Mouse (Mus musculus) intestine, postnatal 0 days (tissue): ENCODE results near the gene Hspb1. TPM values are rescaled to one million over a fixed set of nuclear protein-coding genes. Genes with fewer than 3 reads are reported as not detected.

Experiments
- ATAC-seq: fragments of 200-750 bp; cut with Nextera tagmentation; 2 replicates; pipeline ENCODE4 v1.8.0; 2017; ENCODE audit warnings: mild to moderate bottlenecking, moderate TSS enrichment, moderate library complexity
- H3K27ac ChIP-seq: fragments of 300-500 bp; sonication (generic); 2 replicates; pipeline ENCODE4 v1.5.1; 2014; ENCODE audit warnings: mild to moderate bottlenecking, low read depth, low read length, moderate library complexity
- H3K27me3 ChIP-seq: fragments of 300-500 bp; sonication (generic); replicated peaks from 2 replicates; pipeline ENCODE4 v1.6.1; 2014; ENCODE audit warnings: low read length, mixed read lengths; ENCODE audit not compliant: control insufficient read depth, insufficient read depth
- H3K36me3 ChIP-seq: fragments of 300-500 bp; sonication (generic); 2 replicates; pipeline ENCODE4 v1.6.1; 2014; ENCODE audit warnings: mild to moderate bottlenecking, moderate library complexity; ENCODE audit not compliant: control insufficient read depth, insufficient read depth
- H3K4me1 ChIP-seq: fragments of 300-500 bp; sonication (generic); replicated peaks from 2 replicates; pipeline ENCODE4 v1.6.1; 2014; ENCODE audit warnings: antibody characterized with exemption, low read length, mixed read lengths; ENCODE audit not compliant: control insufficient read depth, insufficient read depth
- H3K4me2 ChIP-seq: fragments of 300-500 bp; sonication (generic); replicated peaks from 2 replicates; pipeline ENCODE4 v1.6.1; 2014; ENCODE audit warnings: low read depth, mild to moderate bottlenecking, moderate library complexity
- H3K4me3 ChIP-seq: fragments of 300-500 bp; sonication (generic); 2 replicates; pipeline ENCODE4 v1.5.1; 2014; ENCODE audit warnings: low read depth, low read length
- H3K9ac ChIP-seq: fragments of 300-500 bp; sonication (generic); 2 replicates; pipeline ENCODE4 v1.6.1; 2014; ENCODE audit warnings: mild to moderate bottlenecking, low read depth, low read length
- H3K9me3 ChIP-seq: fragments of 300-500 bp; sonication (generic); 2 replicates; pipeline ENCODE4 v1.6.1; 2016; ENCODE audit warnings: mixed run types; ENCODE audit not compliant: control insufficient read depth
- CTCF ChIP-seq: sonication (generic); IDR thresholded peaks from 2 replicates; pipeline ENCODE4 v1.5.1; 2016; ENCODE audit warnings: low read depth, mild to moderate bottlenecking, control low read depth, antibody characterized with exemption, moderate library complexity
- WGBS: fragments of 180-500 bp; shearing (Covaris S2); extraction: QIAGEN DNeasy Blood & Tissue Kit; methylation state at CpG from one replicate; pipeline ENCODE4 v1.1.7; 2014; 5-methylcytosine and 5-hydroxymethylcytosine counted together
- polyA plus RNA-seq: library from polyadenylated mRNA; unstranded; fragments of >200 nt; fragmentation: Nextera tagmentation; extraction: Ambion mirVana; gene quantifications from 2 replicates; pipeline ENCODE4 v1.2.1, GENCODE M21; 2015

The Hspb1 gene
- polyA plus RNA-seq, 1 experiment from 2014 or later = 107 TPM

DNA sequence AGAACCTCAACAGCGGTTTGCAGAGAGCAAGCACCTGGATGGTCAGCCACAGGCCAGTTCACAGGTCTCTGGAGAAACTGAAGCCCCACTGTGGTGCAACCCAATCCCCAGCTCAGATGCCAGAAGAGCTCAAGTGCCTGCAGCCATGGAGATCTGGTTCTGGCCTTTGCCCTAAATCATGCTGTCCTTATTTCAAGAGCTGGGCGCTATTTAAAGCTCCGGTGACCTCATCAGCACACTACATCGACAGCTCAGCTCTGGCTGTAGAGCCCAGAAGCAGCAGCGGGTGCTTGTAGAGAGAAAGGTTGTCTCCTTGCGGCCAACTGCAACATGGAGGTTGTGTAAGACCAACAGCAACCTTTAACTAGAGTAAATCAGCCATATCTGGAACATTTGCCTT lies 26.4 kb downstream of the Hspb1 start:
- peaks cover 40% of the 10 kb centered on the region for H3K36me3 ChIP-seq
- H3K9ac ChIP-seq = no peak overlapping the region
- H3K4me2 ChIP-seq = no peak overlapping the region
- no peak overlapping the region for H3K4me3 ChIP-seq
- H3K9me3 ChIP-seq = no peaks in the 10 kb centered on the region
- no peak for ATAC-seq
- H3K4me1 ChIP-seq = no peaks in the 10 kb centered on the region
- WGBS = 62% methylated on average over 6 of the region's 6 CpGs
- peak overlapping the region; percentile 15; the same call in 1 of the 2 replicates for H3K27ac ChIP-seq
- no peaks in the 10 kb centered on the region for H3K27me3 ChIP-seq
- TF ChIP-seq CTCF = no peak

DNA sequence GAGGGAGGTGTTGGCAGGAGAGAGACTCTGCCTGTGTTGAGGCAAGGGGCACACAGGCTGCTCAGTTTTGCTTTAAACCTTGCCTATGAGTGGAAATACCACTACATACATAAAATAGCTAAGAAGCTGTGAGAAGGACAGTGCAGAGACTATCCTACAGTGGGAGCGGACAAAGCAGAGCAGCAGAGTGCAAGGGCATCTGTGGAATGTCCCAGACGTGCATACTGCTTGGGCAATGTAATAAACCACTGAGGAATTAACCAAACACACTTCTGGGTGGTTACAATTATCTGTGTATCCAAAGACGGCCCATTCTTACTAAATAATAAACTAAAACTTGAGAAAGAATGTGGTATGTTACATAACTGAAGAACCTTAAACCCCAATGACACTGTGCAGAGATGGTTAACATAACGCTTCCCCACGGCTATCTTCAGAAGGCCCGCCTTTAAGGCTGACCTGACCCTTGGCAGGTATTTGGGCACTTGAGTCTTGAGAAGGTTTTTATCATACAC lies 28.4 kb downstream of the Hspb1 start:
- TF ChIP-seq CTCF = no peak
- Histone ChIP-seq H3K4me2 (no peak overlapping the region), H3K27me3 (no peaks in the 10 kb centered on the region), H3K4me1 (no peaks in the 10 kb centered on the region), H3K9ac (no peak overlapping the region), H3K4me3 (no peak overlapping the region), H3K36me3 (peaks cover 32% of the 10 kb centered on the region), H3K27ac (peak overlapping the region; percentile 35; the same call in 1 of the 2 replicates), H3K9me3 (no peaks in the 10 kb centered on the region)
- ATAC-seq = no peak
- 54% methylated on average over 6 of the region's 6 CpGs for WGBS

DNA sequence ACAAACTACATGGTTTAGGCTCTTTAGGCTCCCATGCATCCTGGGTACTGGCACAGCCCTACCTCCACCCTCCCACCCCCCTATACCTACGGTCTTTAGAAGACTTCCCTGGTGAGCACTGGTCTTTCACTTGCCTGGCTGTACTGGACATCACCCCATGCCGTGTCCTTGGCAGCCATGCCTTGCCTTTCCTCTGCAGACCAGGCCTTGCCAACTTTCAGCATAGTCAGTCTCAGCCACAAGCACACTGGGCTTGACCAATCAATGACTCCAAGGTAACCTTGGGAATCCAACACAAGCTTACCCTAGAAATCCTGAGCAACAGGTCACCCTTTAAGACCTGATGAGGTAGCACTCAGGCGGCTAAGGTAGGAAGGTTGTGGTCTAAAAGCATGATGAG lies 28.9 kb downstream of the Hspb1 start:
- TF ChIP-seq CTCF = no peak
- Histone ChIP-seq H3K27me3 (no peaks in the 10 kb centered on the region), H3K9me3 (no peaks in the 10 kb centered on the region), H3K27ac (no peak overlapping the region), H3K4me1 (no peaks in the 10 kb centered on the region), H3K9ac (no peak overlapping the region), H3K4me2 (no peak overlapping the region), H3K36me3 (peaks cover 29% of the 10 kb centered on the region; the same call in 1 of the 2 replicates), H3K4me3 (no peak overlapping the region)
- ATAC-seq = no peak
- 90% methylated on average over 3 of the region's 3 CpGs for WGBS

DNA sequence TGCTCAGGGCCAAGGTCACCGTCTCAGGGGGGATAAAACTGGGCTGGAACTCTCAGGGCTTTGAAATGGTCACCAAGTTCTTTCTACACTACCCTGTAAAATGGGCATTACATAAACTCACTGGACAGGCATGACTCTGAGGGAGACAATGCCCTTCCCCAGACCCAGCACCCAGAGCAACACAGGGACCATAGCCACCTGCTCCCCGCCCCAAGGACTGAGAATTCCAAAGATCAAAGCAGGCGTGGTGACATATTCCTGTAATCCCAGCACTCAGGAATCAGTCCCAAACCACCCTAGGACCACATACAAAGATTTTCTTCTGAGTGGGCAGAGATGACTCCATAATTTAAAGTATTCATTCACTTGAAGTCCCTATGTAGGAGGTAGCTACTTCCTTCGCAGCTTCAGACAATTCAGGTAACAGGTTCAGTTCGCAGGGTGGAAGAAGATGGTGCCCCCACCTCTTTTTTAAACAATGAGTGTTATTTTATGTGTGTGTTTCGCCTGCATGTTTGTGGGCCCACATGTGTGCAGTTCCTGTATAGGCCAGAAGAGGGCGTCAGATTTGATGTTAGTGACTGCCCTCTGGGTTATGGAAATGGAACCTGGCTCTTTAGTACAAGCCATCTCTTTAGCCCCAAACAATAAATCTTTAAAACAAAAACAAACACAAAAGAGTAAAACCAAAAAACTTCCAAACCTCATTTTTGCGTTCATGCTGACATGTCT lies 29.8 kb downstream of the Hspb1 start:
- WGBS = 91% methylated on average over 8 of the region's 8 CpGs
- H3K4me2 ChIP-seq = no peak overlapping the region
- TF ChIP-seq CTCF = peak; percentile 53
- no peaks in the 10 kb centered on the region for H3K27me3 ChIP-seq
- H3K4me1 ChIP-seq = no peaks in the 10 kb centered on the region
- H3K9ac ChIP-seq = no peak overlapping the region
- no peaks in the 10 kb centered on the region for H3K9me3 ChIP-seq
- H3K36me3 ChIP-seq = peaks cover 32% of the 10 kb centered on the region
- ATAC-seq = no peak
- H3K27ac ChIP-seq = no peak overlapping the region
- no peak overlapping the region for H3K4me3 ChIP-seq

DNA sequence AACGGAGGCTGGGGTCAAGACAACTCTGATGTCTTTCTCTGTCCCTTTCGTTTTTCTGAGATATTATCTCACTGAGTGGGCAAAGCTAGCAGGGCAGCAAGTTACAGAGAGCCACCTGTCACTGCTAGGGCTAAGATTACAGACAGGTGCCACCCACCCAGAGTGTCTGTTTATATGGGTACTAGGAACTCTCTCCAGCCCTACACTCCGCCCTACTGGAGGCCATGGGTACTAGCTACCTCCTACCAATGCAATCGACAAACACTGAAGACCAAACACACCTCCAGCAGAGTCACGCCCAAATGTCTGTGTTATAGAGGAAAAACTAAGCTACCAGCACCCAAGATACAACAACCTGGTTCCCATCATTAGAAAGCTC lies 30.3 kb downstream of the Hspb1 start:
- H3K9me3 ChIP-seq = no peaks in the 10 kb centered on the region
- peaks cover 32% of the 10 kb centered on the region for H3K36me3 ChIP-seq
- no peak overlapping the region for H3K9ac ChIP-seq
- H3K4me2 ChIP-seq = no peak overlapping the region
- TF ChIP-seq CTCF = 0 out of 2 replicates have a peak, but pooled peaks have one; percentile 1
- H3K27ac ChIP-seq = no peak overlapping the region
- no peaks in the 10 kb centered on the region for H3K27me3 ChIP-seq
- no peak overlapping the region for H3K4me3 ChIP-seq
- no peak for ATAC-seq
- WGBS = 90% methylated on average over 5 of the region's 5 CpGs
- no peaks in the 10 kb centered on the region for H3K4me1 ChIP-seq

DNA sequence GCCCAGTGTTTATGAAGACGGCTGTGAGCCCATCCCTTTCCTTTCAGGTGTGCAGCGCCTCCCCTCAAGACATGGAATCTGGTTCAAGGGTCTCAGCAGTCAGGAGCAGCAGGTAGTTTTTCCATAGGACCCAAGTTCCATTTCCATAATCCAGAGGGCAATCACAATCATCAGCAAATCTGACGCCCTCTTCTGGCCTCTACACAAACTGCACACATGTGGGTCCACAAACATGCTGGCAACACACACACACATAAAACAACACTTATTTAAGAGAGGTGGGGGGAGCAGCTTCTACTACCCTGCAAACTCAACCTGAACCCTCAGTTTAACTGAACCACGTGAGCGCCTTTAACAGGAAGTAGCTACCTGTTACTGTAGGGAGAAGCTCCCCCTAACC lies 30.9 kb downstream of the Hspb1 start:
- Histone ChIP-seq H3K4me3 (no peak overlapping the region), H3K4me2 (no peak overlapping the region), H3K27me3 (no peaks in the 10 kb centered on the region), H3K9ac (no peak overlapping the region), H3K9me3 (no peaks in the 10 kb centered on the region), H3K4me1 (no peaks in the 10 kb centered on the region), H3K36me3 (peaks cover 32% of the 10 kb centered on the region), H3K27ac (no peak overlapping the region)
- TF ChIP-seq CTCF = 0 out of 2 replicates have a peak, but pooled peaks have one; percentile 25
- no peak for ATAC-seq
- WGBS = 92% methylated on average over 5 of the region's 5 CpGs
